ENCODE assay signal across 15 mouse cellular contexts in the genomic region with DNA sequence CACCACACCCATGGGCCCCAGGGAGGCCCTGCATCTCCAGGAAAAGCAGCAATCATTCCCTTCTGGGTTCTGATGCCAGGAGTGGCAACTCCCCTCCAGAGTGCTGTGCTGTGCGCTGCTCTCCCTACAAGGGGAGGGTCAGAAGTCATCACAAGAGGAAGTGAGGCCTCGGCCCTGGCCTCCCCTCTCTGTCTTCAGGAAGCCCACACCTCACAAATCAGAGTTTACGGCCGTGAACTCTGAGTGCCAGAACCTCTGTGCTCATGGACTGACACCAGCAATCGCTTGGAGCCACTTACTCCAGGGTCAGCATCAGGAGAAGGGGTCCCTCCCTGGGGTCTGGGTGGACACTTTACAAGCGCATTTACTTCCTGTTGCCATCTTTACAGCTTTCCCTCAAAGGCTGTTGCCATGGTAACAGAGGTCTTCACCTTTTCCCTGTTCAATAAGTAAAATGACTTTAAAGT. TPM values are rescaled to one million over a fixed set of nuclear protein-coding genes. Genes with fewer than 3 reads are reported as not detected.
DNase-seq lines count a peak whose midpoint lies in the region; ATAC-seq and TF ChIP-seq lines count a peak whose summit lies in the region.
"Had no signal": no experiment of that assay in that cellular context is flagged by ENCODE, and none has a peak within 500 bp of the region (broad histone marks: within the 10 kb centered on the region; RNA-seq: fewer than 3 reads in every experiment).

No protein-coding gene starts in this region.

- no peaks in the 10 kb centered on the region for H3K4me1 ChIP-seq in heart, embryonic 14.5 days (ENCODE audit: control insufficient read depth in 2 of 2, insufficient read depth in 2 of 2, low read length in 2 of 2)
- 0 out of 2 replicates have a peak, but pooled peaks cover 7% of the 10 kb centered on the region for H3K4me1 ChIP-seq in heart, embryonic 10.5 days
- H3K4me1 ChIP-seq in embryonic facial prominence, embryonic 11.5 days (ENCODE audit: control insufficient read depth, insufficient read depth, low read length), result no peaks in the 10 kb centered on the region
- no peaks in the 10 kb centered on the region for H3K4me1 ChIP-seq in forebrain, postnatal 0 days (ENCODE audit: insufficient read depth)
- H3K4me1 ChIP-seq: embryonic facial prominence, embryonic 15.5 days had no signal

- no peak overlapping the region for H3K4me3 ChIP-seq in heart, embryonic 14.5 days (ENCODE audit: control insufficient read depth in 1 of 2, insufficient read depth in 1 of 2, low read depth in 1 of 2, low read length in 2 of 2)
- no peak overlapping the region for H3K4me3 ChIP-seq in heart, embryonic 10.5 days
- H3K4me3 ChIP-seq in embryonic facial prominence, embryonic 11.5 days (ENCODE audit: low read depth, low read length), result no peak overlapping the region
- no peak overlapping the region for H3K4me3 ChIP-seq in forebrain, postnatal 0 days (ENCODE audit: low read depth, low read length)
- H3K4me3 ChIP-seq: embryonic facial prominence, embryonic 15.5 days; gastrocnemius, adult 2 months; layer of hippocampus, adult 2 months had no signal

- H3K9me3 ChIP-seq in heart, embryonic 14.5 days (ENCODE audit: control insufficient read depth, low read length), result peaks cover 8% of the 10 kb centered on the region
- peaks cover 10% of the 10 kb centered on the region; the same call in 1 of the 2 replicates for H3K9me3 ChIP-seq in heart, embryonic 10.5 days
- no peaks in the 10 kb centered on the region for H3K9me3 ChIP-seq in embryonic facial prominence, embryonic 11.5 days (replicated peaks; ENCODE audit: control insufficient read depth, low read length)
- H3K9me3 ChIP-seq in forebrain, postnatal 0 days (ENCODE audit: low read length), result no peaks in the 10 kb centered on the region; the same call in 1 of the 2 replicates
- H3K9me3 ChIP-seq: embryonic facial prominence, embryonic 15.5 days had no signal

- peak; percentile 54; the same call in 1 of the 2 replicates for ATAC-seq in heart, embryonic 14.5 days (ENCODE audit: insufficient number of reproducible peaks, insufficient read depth, low FRiP score, low read depth)
- ATAC-seq in embryonic facial prominence, embryonic 11.5 days (replicated peaks; ENCODE audit: insufficient number of reproducible peaks, low FRiP score, low TSS enrichment, low read depth), result no peak
- no peak for ATAC-seq in forebrain, postnatal 0 days
- ATAC-seq: CD4-positive, CD25-positive, alpha-beta regulatory T cell, adult 4 months had no signal

- DNase-seq in heart, embryonic 10.5 days (ENCODE audit: low spot score), result no peak
- DNase-seq in R1 (ENCODE audit: low read depth, low spot score), result peak; percentile 45
- peak; percentile 14 for DNase-seq in embryonic facial prominence, embryonic 11.5 days (ENCODE audit: low spot score)
- peak; percentile 21 to 39 for DNase-seq in kidney, postnatal 36 days
- no peak for DNase-seq in lung, postnatal 14 days
- no peak for DNase-seq in spleen, postnatal 14 days (ENCODE audit: low spot score in 2 of 2)
- DNase-seq in forebrain, postnatal 0 days, result no peak
- DNase-seq: cerebellum, adult 2 months; gastrocnemius, adult 2 months; lung, postnatal 36 days; right cerebral cortex, postnatal 4 days had no signal

- H3K27ac ChIP-seq in heart, embryonic 14.5 days (replicated peaks in 1 of 2; ENCODE audit: control insufficient read depth in 1 of 2, insufficient read depth in 1 of 2, low read depth in 2 of 2, low read length in 2 of 2), result no peak overlapping the region
- no peak overlapping the region for H3K27ac ChIP-seq in heart, embryonic 10.5 days
- H3K27ac ChIP-seq in embryonic facial prominence, embryonic 11.5 days (replicated peaks; ENCODE audit: low read depth, low read length), result no peak overlapping the region
- no peak overlapping the region for H3K27ac ChIP-seq in forebrain, postnatal 0 days (ENCODE audit: low read depth, low read length)
- H3K27ac ChIP-seq: embryonic facial prominence, embryonic 15.5 days; gastrocnemius, adult 2 months; layer of hippocampus, adult 2 months had no signal

- 40% methylated on average over 6 of the region's 6 CpGs for WGBS in heart, embryonic 14.5 days
- 42% methylated on average over 6 of the region's 6 CpGs for WGBS in heart, embryonic 10.5 days
- 33% methylated on average over 6 of the region's 6 CpGs for WGBS in embryonic facial prominence, embryonic 11.5 days
- 64% methylated on average over 6 of the region's 6 CpGs for whole genome bisulfite sequencing in forebrain, postnatal 0 days

- H3K27me3 ChIP-seq in heart, embryonic 14.5 days (ENCODE audit: control insufficient read depth, insufficient read depth, low read length), result no peaks in the 10 kb centered on the region
- no peaks in the 10 kb centered on the region for H3K27me3 ChIP-seq in heart, embryonic 10.5 days (ENCODE audit: insufficient read depth, poor library complexity, severe bottlenecking)
- no peaks in the 10 kb centered on the region for H3K27me3 ChIP-seq in embryonic facial prominence, embryonic 11.5 days (ENCODE audit: control insufficient read depth, insufficient read depth, low read length)
- H3K27me3 ChIP-seq in forebrain, postnatal 0 days (ENCODE audit: insufficient read depth, low read length), result no peaks in the 10 kb centered on the region
- H3K27me3 ChIP-seq: embryonic facial prominence, embryonic 15.5 days had no signal

- no peak overlapping the region for H3K4me2 ChIP-seq in heart, embryonic 14.5 days (ENCODE audit: low read length)
- no peak overlapping the region for H3K4me2 ChIP-seq in embryonic facial prominence, embryonic 11.5 days (ENCODE audit: low read depth, low read length)
- H3K4me2 ChIP-seq in forebrain, postnatal 0 days (ENCODE audit: low read depth), result no peak overlapping the region
- H3K4me2 ChIP-seq: embryonic facial prominence, embryonic 15.5 days had no signal

- no peak overlapping the region for H3K9ac ChIP-seq in heart, embryonic 14.5 days (ENCODE audit: low read length)
- no peak overlapping the region for H3K9ac ChIP-seq in embryonic facial prominence, embryonic 11.5 days (replicated peaks; ENCODE audit: low read length)
- no peak overlapping the region for H3K9ac ChIP-seq in forebrain, postnatal 0 days
- H3K9ac ChIP-seq: embryonic facial prominence, embryonic 15.5 days had no signal

- TF ChIP-seq CTCF in forebrain, postnatal 0 days (IDR thresholded peaks at IDR 0.05; ENCODE audit: low read depth), result no peak

- H3K36me3 ChIP-seq in heart, embryonic 14.5 days (ENCODE audit: control insufficient read depth, insufficient read depth, low read length), result no peaks in the 10 kb centered on the region
- H3K36me3 ChIP-seq in heart, embryonic 10.5 days, result no peaks in the 10 kb centered on the region
- no peaks in the 10 kb centered on the region for H3K36me3 ChIP-seq in embryonic facial prominence, embryonic 11.5 days (replicated peaks; ENCODE audit: control insufficient read depth, insufficient read depth, low read depth, low read length)
- H3K36me3 ChIP-seq in forebrain, postnatal 0 days (ENCODE audit: insufficient read depth), result no peaks in the 10 kb centered on the region
- H3K36me3 ChIP-seq: embryonic facial prominence, embryonic 15.5 days had no signal

RNA-seq across cellular contexts. Expression of a gene that starts 55.2 kb away (rescaled TPM):
- polyA plus RNA-seq in heart, embryonic 14.5 days (2014; fragmentation: Nextera tagmentation; extraction: Ambion mirVana), result 64.5 and 66.8 TPM in 2 replicates
- polyA plus RNA-seq in heart, embryonic 10.5 days (2016; fragmentation: Nextera tagmentation; extraction: Ambion mirVana), result 91.6 and 122 TPM in 2 replicates
- 104 and 111 TPM in 2 replicates for polyA plus RNA-seq in embryonic facial prominence, embryonic 11.5 days (2014; fragmentation: Nextera tagmentation; extraction: Ambion mirVana)
- total RNA-seq in forebrain, postnatal 0 days (2014; rRNA removed), result 35.2 and 49.2 TPM in 2 replicates
- 54.0 and 59.1 TPM in 2 replicates for polyA plus RNA-seq in forebrain, postnatal 0 days (2015; fragmentation: Nextera tagmentation; extraction: Ambion mirVana)

Comparison
In these comparisons a context has a peak if more than half of its experiments do, and no peak if none do; other contexts are left out.
1. DNase-seq: peak in R1 (single experiment), embryonic facial prominence, embryonic 11.5 days (single experiment) and kidney, postnatal 36 days (2 of 2); none in heart, embryonic 10.5 days (single experiment), lung, postnatal 14 days (single experiment), spleen, postnatal 14 days (0 of 2) and forebrain, postnatal 0 days (single experiment).